Mouse (Mus musculus): Measurements from ENCODE around the gene Dmd. TPM values are rescaled to one million over a fixed set of nuclear protein-coding genes. Genes with fewer than 3 reads are reported as not detected.

The Dmd gene
- polyA plus RNA-seq, 1 experiment from 2014 or later: 12.3 TPM

GRCm38 (mm10) chrX:85249379-85249778, 2300.7 kb downstream of the Dmd start, which contains the start of gene Fthl17a:
TSS of gene Fthl17a (plus strand) at chrX:85249679.
- 82% methylated on average over 2 of the region's 2 CpGs for WGBS
- ATAC-seq (ENCODE audit: low FRiP score) (no peak), DNase-seq (ENCODE audit: low spot score, missing footprints) (no peak)
- Histone ChIP-seq H3K36me3 (ENCODE audit: control insufficient read depth, insufficient read depth, low read length) (no peaks in the 10 kb centered on the region), H3K27me3 (ENCODE audit: control insufficient read depth, insufficient read depth, low read length) (no peaks in the 10 kb centered on the region), H3K9ac (ENCODE audit: low read length) (no peak within 1 kb of the TSS), H3K9me3 (ENCODE audit: control insufficient read depth, low read length) (no peaks in the 10 kb centered on the region), H3K4me3 (ENCODE audit: low read depth, low read length) (no peak within 1 kb of the TSS), H3K4me1 (ENCODE audit: control insufficient read depth, insufficient read depth, low read length) (no peaks in the 10 kb centered on the region), H3K27ac (ENCODE audit: low read depth, low read length) (no peak within 1 kb of the TSS), H3K4me2 (no peak within 1 kb of the TSS)

All from midbrain, embryonic 11.5 days (tissue).